Mouse (Mus musculus): ENCODE data around the gene Bmf. TPM values are rescaled to one million over a fixed set of nuclear protein-coding genes. Genes with fewer than 3 reads are reported as not detected.
A peak's percentile ranks its signal among the peaks of the same experiment; 100 is the strongest.

The Bmf gene
- polyA plus RNA-seq, 1 experiment from 2014 or later: 0.62 TPM

- no peak for ATAC-seq
- WGBS (ENCODE audit: insufficient replicate concordance): 73% methylated on average over 1 of the region's 1 CpGs
- Histone ChIP-seq H3K4me3 (no peak overlapping the region), H3K9ac (no peak overlapping the region), H3K36me3 (no peaks in the 10 kb centered on the region; the same call in 1 of the 2 replicates), H3K27ac (no peak overlapping the region), H3K27me3 (replicated peaks) (peaks cover 22% of the 10 kb centered on the region), H3K4me1 (peaks cover 72% of the 10 kb centered on the region), H3K9me3 (replicated peaks) (no peaks in the 10 kb centered on the region), H3K4me2 (no peak overlapping the region)
These were observed 6.4 kb downstream of the Bmf start for GRCm38 (mm10) chr2:118542971-118543573.

GRCm38 (mm10) chr2:118541716-118542115 is 7.8 kb downstream of the Bmf start:
- WGBS (ENCODE audit: insufficient replicate concordance): 76% methylated on average over 3 of the region's 3 CpGs

GRCm38 (mm10) chr2:118540691-118541117 is 8.8 kb downstream of the Bmf start:
- no peak overlapping the region for H3K9ac ChIP-seq
- no peak overlapping the region for H3K4me3 ChIP-seq
- WGBS (ENCODE audit: insufficient replicate concordance): 12% methylated on average over 6 of the region's 6 CpGs
- no peaks in the 10 kb centered on the region; the same call in 1 of the 2 replicates for H3K36me3 ChIP-seq
- no peaks in the 10 kb centered on the region for H3K9me3 ChIP-seq (replicated peaks)
- ATAC-seq: peak; percentile 42; the same call in 1 of the 2 replicates
- H3K4me2 ChIP-seq: peak overlapping the region; percentile 13; the same call in 1 of the 2 replicates
- H3K27ac ChIP-seq: peak overlapping the region; percentile 80
- H3K4me1 ChIP-seq: peaks cover 62% of the 10 kb centered on the region
- no peaks in the 10 kb centered on the region for H3K27me3 ChIP-seq (replicated peaks)

More at GRCm38 (mm10) chr2:118541716-118542115, 7.8 kb downstream of the Bmf start:
- H3K27ac ChIP-seq: no peak overlapping the region
- no peak overlapping the region for H3K9ac ChIP-seq
- no peak for ATAC-seq
- no peaks in the 10 kb centered on the region; the same call in 1 of the 2 replicates for H3K36me3 ChIP-seq
- peaks cover 9% of the 10 kb centered on the region for H3K27me3 ChIP-seq (replicated peaks)
- H3K4me2 ChIP-seq: no peak overlapping the region
- H3K4me1 ChIP-seq: peaks cover 65% of the 10 kb centered on the region
- no peaks in the 10 kb centered on the region for H3K9me3 ChIP-seq (replicated peaks)
- H3K4me3 ChIP-seq: no peak overlapping the region

GRCm38 (mm10) chr2:118539881-118540516 is 9.5 kb downstream of the Bmf start:
- Histone ChIP-seq H3K4me1 (peaks cover 56% of the 10 kb centered on the region), H3K4me3 (no peak overlapping the region), H3K9ac (no peak overlapping the region), H3K27me3 (replicated peaks) (no peaks in the 10 kb centered on the region), H3K27ac (peak overlapping the region; percentile 80), H3K4me2 (0 out of 2 replicates have a peak overlapping the region, but pooled peaks have one; percentile 13), H3K9me3 (replicated peaks) (no peaks in the 10 kb centered on the region), H3K36me3 (no peaks in the 10 kb centered on the region; the same call in 1 of the 2 replicates)
- ATAC-seq: no peak
- WGBS (ENCODE audit: insufficient replicate concordance): 46% methylated on average over 9 of the region's 9 CpGs

GRCm38 (mm10) chr2:118539040-118539439 is 10.4 kb downstream of the Bmf start:
- no peaks in the 10 kb centered on the region for H3K27me3 ChIP-seq (replicated peaks)
- ATAC-seq: no peak
- H3K4me1 ChIP-seq: peaks cover 46% of the 10 kb centered on the region
- H3K4me3 ChIP-seq: no peak overlapping the region
- H3K36me3 ChIP-seq: no peaks in the 10 kb centered on the region; the same call in 1 of the 2 replicates
- no peak overlapping the region for H3K4me2 ChIP-seq
- no peak overlapping the region for H3K9ac ChIP-seq
- 74% methylated on average over 8 of the region's 8 CpGs for WGBS (ENCODE audit: insufficient replicate concordance)
- no peak overlapping the region for H3K27ac ChIP-seq
- no peaks in the 10 kb centered on the region for H3K9me3 ChIP-seq (replicated peaks)

GRCm38 (mm10) chr2:118537226-118537625 is 12.3 kb downstream of the Bmf start:
- Histone ChIP-seq H3K4me1 (peaks cover 48% of the 10 kb centered on the region), H3K27ac (no peak overlapping the region), H3K36me3 (no peaks in the 10 kb centered on the region; the same call in 1 of the 2 replicates), H3K9ac (no peak overlapping the region), H3K9me3 (replicated peaks) (no peaks in the 10 kb centered on the region), H3K4me3 (no peak overlapping the region), H3K4me2 (no peak overlapping the region), H3K27me3 (replicated peaks) (no peaks in the 10 kb centered on the region)
- no peak for ATAC-seq
- 21% methylated on average over 4 of the region's 4 CpGs for WGBS (ENCODE audit: insufficient replicate concordance)

- no peak for ATAC-seq
- no peaks in the 10 kb centered on the region for H3K9me3 ChIP-seq (replicated peaks)
- H3K36me3 ChIP-seq: no peaks in the 10 kb centered on the region; the same call in 1 of the 2 replicates
- H3K27me3 ChIP-seq (replicated peaks): no peaks in the 10 kb centered on the region
- H3K4me2 ChIP-seq: no peak overlapping the region
- 54% methylated on average over 8 of the region's 8 CpGs for WGBS (ENCODE audit: insufficient replicate concordance)
- no peak overlapping the region for H3K9ac ChIP-seq
- peaks cover 50% of the 10 kb centered on the region for H3K4me1 ChIP-seq
- no peak overlapping the region for H3K4me3 ChIP-seq
- H3K27ac ChIP-seq: no peak overlapping the region
These were observed 12.9 kb downstream of the Bmf start for GRCm38 (mm10) chr2:118536553-118536952.

- H3K27ac ChIP-seq: no peak overlapping the region
- H3K4me1 ChIP-seq: peaks cover 49% of the 10 kb centered on the region
- no peak for ATAC-seq
These were observed 13.4 kb downstream of the Bmf start for GRCm38 (mm10) chr2:118536111-118536510.

GRCm38 (mm10) chr2:118533969-118534368 is 15.5 kb downstream of the Bmf start:
- peak overlapping the region; percentile 23; the same call in 1 of the 2 replicates for H3K27ac ChIP-seq
- no peak overlapping the region for H3K4me2 ChIP-seq
- no peaks in the 10 kb centered on the region for H3K9me3 ChIP-seq (replicated peaks)
- H3K4me3 ChIP-seq: no peak overlapping the region
- H3K9ac ChIP-seq: no peak overlapping the region
- peaks cover 50% of the 10 kb centered on the region for H3K4me1 ChIP-seq
- no peak for ATAC-seq
- 57% methylated on average over 6 of the region's 6 CpGs for WGBS (ENCODE audit: insufficient replicate concordance)
- no peaks in the 10 kb centered on the region; the same call in 1 of the 2 replicates for H3K36me3 ChIP-seq
- no peaks in the 10 kb centered on the region for H3K27me3 ChIP-seq (replicated peaks)

More at GRCm38 (mm10) chr2:118536111-118536510, 13.4 kb downstream of the Bmf start:
- WGBS (ENCODE audit: insufficient replicate concordance): 61% methylated on average over 6 of the region's 6 CpGs
- H3K4me2 ChIP-seq: no peak overlapping the region
- H3K9me3 ChIP-seq (replicated peaks): no peaks in the 10 kb centered on the region
- no peaks in the 10 kb centered on the region for H3K27me3 ChIP-seq (replicated peaks)
- H3K36me3 ChIP-seq: no peaks in the 10 kb centered on the region; the same call in 1 of the 2 replicates
- H3K4me3 ChIP-seq: no peak overlapping the region
- no peak overlapping the region for H3K9ac ChIP-seq

GRCm38 (mm10) chr2:118532855-118533675 is 16.4 kb downstream of the Bmf start:
- Histone ChIP-seq H3K4me2 (no peak overlapping the region), H3K4me1 (peaks cover 52% of the 10 kb centered on the region), H3K9ac (no peak overlapping the region)

GRCm38 (mm10) chr2:118532401-118532800 is 17.1 kb downstream of the Bmf start:
- no peak for ATAC-seq
- 56% methylated on average over 10 of the region's 10 CpGs for WGBS (ENCODE audit: insufficient replicate concordance)
- no peaks in the 10 kb centered on the region for H3K36me3 ChIP-seq
- H3K9me3 ChIP-seq (replicated peaks): no peaks in the 10 kb centered on the region
- H3K27me3 ChIP-seq (replicated peaks): no peaks in the 10 kb centered on the region
- no peak overlapping the region for H3K4me3 ChIP-seq
- H3K27ac ChIP-seq: 0 out of 2 replicates have a peak overlapping the region, but pooled peaks have one; percentile 41
- peaks cover 50% of the 10 kb centered on the region for H3K4me1 ChIP-seq
- H3K4me2 ChIP-seq: no peak overlapping the region
- no peak overlapping the region for H3K9ac ChIP-seq

More at GRCm38 (mm10) chr2:118532855-118533675, 16.4 kb downstream of the Bmf start:
- Histone ChIP-seq H3K4me3 (no peak overlapping the region), H3K36me3 (no peaks in the 10 kb centered on the region), H3K27me3 (replicated peaks) (no peaks in the 10 kb centered on the region), H3K27ac (peak overlapping the region; percentile 41; the same call in 1 of the 2 replicates), H3K9me3 (replicated peaks) (no peaks in the 10 kb centered on the region)
- 43% methylated on average over 6 of the region's 6 CpGs for WGBS (ENCODE audit: insufficient replicate concordance)
- no peak for ATAC-seq
